Mouse (Mus musculus) neural tube, embryonic 13.5 days (tissue): ENCODE data around the gene Srebf1. TPM values are rescaled to one million over a fixed set of nuclear protein-coding genes. Genes with fewer than 3 reads are reported as not detected.

ENCODE experiments used
- ATAC-seq: fragments of 200-750 bp; cut with Nextera tagmentation; 2 replicates; pipeline ENCODE4 v1.8.0; 2017; ENCODE audit warnings: low read depth, mild to moderate bottlenecking, moderate TSS enrichment, moderate library complexity
- H3K27ac ChIP-seq: fragments of 300-500 bp; sonication (generic); replicated peaks from 2 replicates; pipeline ENCODE4 v1.5.1; 2015; ENCODE audit warnings: moderate library complexity, mild to moderate bottlenecking, inconsistent platforms
- H3K27me3 ChIP-seq: fragments of 300-500 bp; sonication (generic); 2 replicates; pipeline ENCODE4 v1.6.1; 2015; ENCODE audit warnings: mild to moderate bottlenecking, inconsistent platforms
- H3K36me3 ChIP-seq: fragments of 300-500 bp; sonication (generic); 2 replicates; pipeline ENCODE4 v1.6.1; 2015; ENCODE audit warnings: mild to moderate bottlenecking, inconsistent platforms
- H3K4me1 ChIP-seq: fragments of 300-500 bp; sonication (generic); replicated peaks from 2 replicates; pipeline ENCODE4 v1.6.1; 2015; ENCODE audit warnings: inconsistent platforms
- H3K4me2 ChIP-seq: fragments of 300-500 bp; sonication (generic); 2 replicates; pipeline ENCODE4 v1.6.1; 2015; ENCODE audit warnings: inconsistent platforms, mild to moderate bottlenecking, moderate library complexity
- H3K4me3 ChIP-seq: fragments of 300-500 bp; sonication (generic); 2 replicates; pipeline ENCODE4 v1.5.1; 2015; ENCODE audit warnings: mild to moderate bottlenecking, inconsistent platforms
- H3K9ac ChIP-seq: fragments of 300-500 bp; sonication (generic); 2 replicates; pipeline ENCODE4 v1.6.1; 2015; ENCODE audit warnings: moderate library complexity, mild to moderate bottlenecking, inconsistent platforms
- H3K9me3 ChIP-seq: fragments of 300-500 bp; sonication (generic); 2 replicates; pipeline ENCODE4 v1.6.1; 2016; ENCODE audit warnings: inconsistent platforms
- WGBS: fragments of 180-500 bp; shearing (Covaris S2); methylation state at CpG from one replicate; pipeline ENCODE4 v1.1.7; 2015; 5-methylcytosine and 5-hydroxymethylcytosine counted together
- polyA plus RNA-seq: library from polyadenylated mRNA; unstranded; fragments of >200 nt; fragmentation: Nextera tagmentation; extraction: Ambion mirVana; gene quantifications from 2 replicates; pipeline ENCODE4 v1.2.1, GENCODE M21; 2015

Srebf1 gene
- polyA plus RNA-seq, 1 experiment from 2014 or later = 38.5 TPM

DNA sequence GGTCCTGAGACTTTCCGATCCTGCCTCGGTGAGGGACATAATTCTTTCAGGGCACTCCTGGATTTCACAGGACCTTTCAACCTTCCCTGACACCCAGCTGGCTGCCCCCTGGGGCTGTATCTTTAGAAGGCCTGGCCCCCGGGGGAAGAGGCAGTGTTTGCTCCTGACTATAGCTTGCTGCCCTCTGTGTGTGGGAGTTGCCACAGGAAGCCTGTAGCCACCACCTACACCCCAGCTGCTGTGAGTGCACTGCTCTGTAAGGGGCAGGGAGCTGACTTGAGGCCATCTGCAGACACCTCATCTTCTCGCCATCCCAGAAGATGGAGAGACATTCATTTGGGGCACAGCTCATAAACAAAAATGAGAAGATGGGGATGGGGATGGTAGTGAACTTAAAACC lies 9.6 kb upstream of the Srebf1 start:
- WGBS = 30% methylated on average over 4 of the region's 4 CpGs
- no peak overlapping the region for H3K9ac ChIP-seq

DNA sequence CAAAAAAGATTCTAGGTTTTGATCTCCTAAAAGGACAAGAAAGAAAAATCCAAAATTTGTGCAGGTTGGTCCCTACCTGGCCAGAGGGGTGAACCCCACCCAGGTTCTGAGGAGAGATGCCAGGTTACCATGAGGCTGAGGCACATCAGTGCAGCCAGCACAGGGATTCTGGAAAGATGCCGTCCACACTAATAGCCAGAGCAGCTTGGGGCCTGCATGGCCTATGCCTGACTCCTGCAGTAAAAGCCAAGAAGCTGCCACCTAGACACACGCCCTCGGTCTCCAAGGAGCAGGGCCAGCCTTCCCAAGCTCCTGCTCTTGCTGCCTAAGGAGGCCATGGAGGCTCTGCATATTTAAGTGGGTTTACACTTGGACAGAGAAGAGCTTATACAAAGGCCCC lies 8.9 kb upstream of the Srebf1 start:
- Histone ChIP-seq H3K9me3 (no peaks in the 10 kb centered on the region), H3K27ac (no peak overlapping the region), H3K36me3 (peaks cover 31% of the 10 kb centered on the region), H3K4me2 (no peak overlapping the region), H3K9ac (no peak overlapping the region), H3K27me3 (no peaks in the 10 kb centered on the region), H3K4me1 (peaks cover 21% of the 10 kb centered on the region), H3K4me3 (no peak overlapping the region)
- WGBS = 62% methylated on average over 3 of the region's 3 CpGs
- ATAC-seq = no peak

More for the DNA sequence above, 9.6 kb upstream of the Srebf1 start:
- no peak overlapping the region for H3K4me2 ChIP-seq
- peaks cover 36% of the 10 kb centered on the region for H3K36me3 ChIP-seq
- H3K9me3 ChIP-seq = no peaks in the 10 kb centered on the region
- ATAC-seq = no peak
- H3K4me1 ChIP-seq = peaks cover 21% of the 10 kb centered on the region
- H3K27me3 ChIP-seq = no peaks in the 10 kb centered on the region
- no peak overlapping the region for H3K27ac ChIP-seq
- H3K4me3 ChIP-seq = no peak overlapping the region

DNA sequence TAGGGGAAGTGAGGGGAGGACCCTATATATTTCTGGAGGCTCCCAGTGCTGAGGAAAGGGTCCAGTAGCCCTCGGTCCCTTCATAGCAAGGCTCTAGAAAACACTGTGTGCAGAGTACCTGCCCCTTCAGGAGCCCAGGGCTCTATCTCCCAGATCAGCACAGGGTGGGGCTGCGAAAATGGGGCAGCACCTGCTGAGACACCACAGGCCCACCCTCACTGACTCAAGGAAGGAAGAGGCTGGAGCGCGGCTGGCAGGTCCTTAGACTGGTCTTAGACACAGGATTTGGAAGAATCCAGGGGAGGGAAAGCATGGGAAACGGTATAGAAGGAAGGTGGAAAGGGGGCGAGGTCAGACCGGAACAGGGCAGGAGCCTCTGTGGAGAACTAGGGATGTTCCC lies 8.1 kb upstream of the Srebf1 start:
- no peak overlapping the region for H3K4me2 ChIP-seq

DNA sequence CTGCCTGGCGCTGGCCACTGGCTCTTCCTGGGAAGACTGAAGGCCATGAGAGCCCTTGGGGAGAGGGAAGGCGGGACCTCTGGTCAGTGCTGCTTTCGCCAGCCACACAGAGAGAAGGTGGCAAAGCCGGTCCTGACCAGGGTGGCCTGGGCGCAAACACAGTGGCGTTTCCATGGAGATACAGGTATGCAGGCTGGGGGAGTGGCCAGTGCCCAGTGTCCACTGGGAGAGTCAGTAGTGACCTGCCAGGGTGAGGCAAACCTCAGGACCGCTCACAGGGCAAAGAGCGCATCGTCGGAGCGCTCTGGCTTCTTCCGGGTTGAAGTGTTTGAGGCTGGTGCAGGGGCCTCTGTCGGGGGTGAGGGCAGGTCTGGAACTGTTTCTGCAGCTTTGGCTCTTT lies 7.4 kb upstream of the Srebf1 start:
- peaks cover 24% of the 10 kb centered on the region for H3K36me3 ChIP-seq
- H3K9me3 ChIP-seq = no peaks in the 10 kb centered on the region
- peaks cover 21% of the 10 kb centered on the region for H3K4me1 ChIP-seq
- H3K9ac ChIP-seq = no peak overlapping the region
- no peak overlapping the region for H3K4me2 ChIP-seq
- no peak overlapping the region for H3K27ac ChIP-seq
- no peak overlapping the region for H3K4me3 ChIP-seq
- no peak for ATAC-seq
- no peaks in the 10 kb centered on the region for H3K27me3 ChIP-seq
- 79% methylated on average over 13 of the region's 13 CpGs for WGBS

More for the DNA sequence above, 8.1 kb upstream of the Srebf1 start:
- ATAC-seq = no peak
- WGBS = 85% methylated on average over 7 of the region's 7 CpGs
- peaks cover 21% of the 10 kb centered on the region for H3K4me1 ChIP-seq
- H3K27ac ChIP-seq = no peak overlapping the region
- H3K4me3 ChIP-seq = no peak overlapping the region
- no peak overlapping the region for H3K9ac ChIP-seq
- H3K27me3 ChIP-seq = no peaks in the 10 kb centered on the region
- H3K9me3 ChIP-seq = no peaks in the 10 kb centered on the region
- H3K36me3 ChIP-seq = peaks cover 29% of the 10 kb centered on the region

DNA sequence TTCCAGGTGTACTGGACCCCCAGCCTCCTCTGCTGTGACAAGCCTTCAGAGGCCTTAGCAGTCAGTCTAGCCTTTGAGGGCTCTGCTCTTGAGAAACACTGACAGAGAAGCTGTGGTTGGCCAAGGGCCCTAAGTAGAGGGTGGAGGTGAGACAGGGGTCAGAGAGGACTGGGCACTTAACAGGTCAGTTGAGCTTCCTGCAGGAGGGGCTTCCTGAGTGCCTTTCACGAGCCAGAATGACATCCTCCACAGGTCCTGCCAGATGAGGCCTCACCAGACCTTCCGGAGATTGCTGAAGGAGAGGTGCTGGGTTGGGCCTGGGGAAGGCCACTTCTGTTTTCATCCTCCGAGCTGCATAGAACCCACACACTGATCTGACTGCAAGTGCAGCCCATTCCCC lies 6.1 kb upstream of the Srebf1 start:
- H3K9ac ChIP-seq = no peak overlapping the region
- peaks cover 18% of the 10 kb centered on the region for H3K4me1 ChIP-seq
- H3K27me3 ChIP-seq = no peaks in the 10 kb centered on the region
- no peak overlapping the region for H3K4me2 ChIP-seq
- 77% methylated on average over 3 of the region's 3 CpGs for WGBS
- H3K4me3 ChIP-seq = no peak overlapping the region
- peaks cover 24% of the 10 kb centered on the region for H3K36me3 ChIP-seq
- no peak overlapping the region for H3K27ac ChIP-seq
- ATAC-seq = no peak
- no peaks in the 10 kb centered on the region for H3K9me3 ChIP-seq

DNA sequence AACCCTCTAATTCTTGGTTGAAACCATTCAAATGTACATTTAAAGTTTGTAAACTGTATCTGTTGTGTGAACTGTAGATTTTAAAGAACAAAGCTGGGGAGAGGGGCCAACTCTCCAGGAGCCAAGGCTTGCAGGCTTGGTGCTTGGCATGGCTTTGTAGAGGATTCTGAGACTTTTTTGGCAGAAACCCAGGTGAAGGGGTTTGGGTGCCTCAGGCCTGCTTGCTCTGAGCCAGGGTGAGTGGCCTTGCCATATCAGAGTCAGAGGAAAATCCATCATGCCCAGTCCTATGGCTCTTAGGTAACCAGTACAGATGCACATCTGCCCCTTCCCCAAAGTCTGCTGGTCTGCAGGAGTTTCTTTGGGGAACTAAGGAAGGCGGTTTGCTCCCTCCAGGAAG lies 3.5 kb upstream of the Srebf1 start:
- WGBS = 56% methylated on average over 1 of the region's 1 CpGs
- H3K4me2 ChIP-seq = no peak overlapping the region

DNA sequence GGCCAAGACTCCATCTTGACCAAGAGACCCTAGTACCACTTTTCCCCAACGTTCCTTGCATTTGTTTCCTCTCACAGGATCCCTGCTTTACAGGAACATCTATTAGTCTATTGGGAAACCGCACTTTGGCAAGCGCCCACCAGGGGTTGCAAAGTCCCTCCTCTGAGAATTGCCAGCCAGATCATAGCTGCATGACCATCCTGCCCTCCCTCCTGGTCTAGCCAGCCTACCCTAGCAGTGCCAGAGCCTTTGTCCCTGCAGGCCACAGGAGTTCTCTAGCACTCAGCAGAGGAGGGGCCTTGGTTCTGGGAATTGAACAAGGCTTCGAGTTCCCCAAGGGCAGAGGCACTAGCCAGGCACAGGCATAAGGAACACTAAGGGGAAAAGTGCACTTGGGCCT lies 2.3 kb upstream of the Srebf1 start:
- no peak for ATAC-seq
- Histone ChIP-seq H3K4me2 (no peak overlapping the region), H3K9ac (no peak overlapping the region), H3K4me3 (no peak overlapping the region), H3K27ac (no peak overlapping the region), H3K9me3 (no peaks in the 10 kb centered on the region), H3K27me3 (no peaks in the 10 kb centered on the region), H3K4me1 (peaks cover 24% of the 10 kb centered on the region), H3K36me3 (peaks cover 15% of the 10 kb centered on the region)
- WGBS = 53% methylated on average over 4 of the region's 4 CpGs

More for the DNA sequence above, 3.5 kb upstream of the Srebf1 start:
- Histone ChIP-seq H3K4me3 (no peak overlapping the region), H3K4me1 (peaks cover 15% of the 10 kb centered on the region), H3K9me3 (no peaks in the 10 kb centered on the region), H3K27ac (no peak overlapping the region), H3K9ac (no peak overlapping the region), H3K36me3 (peaks cover 24% of the 10 kb centered on the region), H3K27me3 (no peaks in the 10 kb centered on the region)
- no peak for ATAC-seq

DNA sequence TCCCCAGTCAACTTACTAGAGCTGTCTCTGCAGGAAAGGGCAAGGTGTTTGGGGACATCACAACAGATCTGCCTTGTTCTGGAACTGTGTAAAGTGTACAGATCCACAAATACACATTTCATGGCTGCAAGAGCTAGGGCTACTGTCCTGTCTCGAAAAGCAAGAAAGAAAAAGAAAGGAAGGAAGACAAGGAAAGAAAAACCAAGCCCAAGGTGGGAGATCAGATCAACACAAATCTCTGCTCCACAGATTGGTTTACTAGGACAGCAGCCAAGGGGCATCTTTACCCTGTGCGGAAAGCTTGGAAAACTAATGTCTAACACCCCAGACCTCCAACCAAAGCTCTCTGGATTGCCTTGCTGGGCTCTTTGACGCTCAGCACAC lies 304 bp downstream of the Srebf1 start:
- H3K9ac ChIP-seq = no peak overlapping the region
- no peak for ATAC-seq

DNA sequence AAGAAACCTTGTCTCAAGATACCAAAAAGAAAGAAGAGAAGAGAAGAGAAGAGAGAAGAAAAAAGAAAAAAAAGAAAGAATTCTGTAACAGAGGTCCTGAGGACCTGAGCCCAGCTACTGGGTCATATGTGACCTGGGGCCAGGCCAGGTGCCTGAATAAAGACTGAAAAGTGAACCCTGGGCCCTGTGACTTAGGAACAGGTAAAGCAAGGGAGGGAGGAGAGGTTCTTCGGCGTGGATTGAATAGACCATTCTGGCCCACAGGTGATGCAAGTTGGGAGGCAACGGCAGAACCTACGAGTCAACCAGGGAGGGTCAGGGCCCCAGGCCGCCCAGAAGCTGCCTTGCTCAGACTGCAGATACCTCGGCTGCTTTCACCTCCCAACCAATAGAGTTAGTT lies 956 bp downstream of the Srebf1 start:
- no peak for ATAC-seq
- Histone ChIP-seq H3K9ac (no peak overlapping the region), H3K4me3 (no peak overlapping the region), H3K27ac (no peak overlapping the region), H3K36me3 (no peaks in the 10 kb centered on the region), H3K4me1 (peaks cover 49% of the 10 kb centered on the region), H3K27me3 (no peaks in the 10 kb centered on the region), H3K9me3 (no peaks in the 10 kb centered on the region), H3K4me2 (no peak overlapping the region)
- WGBS = 85% methylated on average over 6 of the region's 6 CpGs

More for the DNA sequence above, 304 bp downstream of the Srebf1 start:
- no peaks in the 10 kb centered on the region for H3K27me3 ChIP-seq
- no peak overlapping the region for H3K27ac ChIP-seq
- peaks cover 42% of the 10 kb centered on the region for H3K4me1 ChIP-seq
- 58% methylated on average over 3 of the region's 3 CpGs for WGBS
- peak overlapping the region; percentile 63 for H3K4me2 ChIP-seq
- no peaks in the 10 kb centered on the region for H3K9me3 ChIP-seq
- no peaks in the 10 kb centered on the region for H3K36me3 ChIP-seq
- peak overlapping the region; percentile 33 for H3K4me3 ChIP-seq

DNA sequence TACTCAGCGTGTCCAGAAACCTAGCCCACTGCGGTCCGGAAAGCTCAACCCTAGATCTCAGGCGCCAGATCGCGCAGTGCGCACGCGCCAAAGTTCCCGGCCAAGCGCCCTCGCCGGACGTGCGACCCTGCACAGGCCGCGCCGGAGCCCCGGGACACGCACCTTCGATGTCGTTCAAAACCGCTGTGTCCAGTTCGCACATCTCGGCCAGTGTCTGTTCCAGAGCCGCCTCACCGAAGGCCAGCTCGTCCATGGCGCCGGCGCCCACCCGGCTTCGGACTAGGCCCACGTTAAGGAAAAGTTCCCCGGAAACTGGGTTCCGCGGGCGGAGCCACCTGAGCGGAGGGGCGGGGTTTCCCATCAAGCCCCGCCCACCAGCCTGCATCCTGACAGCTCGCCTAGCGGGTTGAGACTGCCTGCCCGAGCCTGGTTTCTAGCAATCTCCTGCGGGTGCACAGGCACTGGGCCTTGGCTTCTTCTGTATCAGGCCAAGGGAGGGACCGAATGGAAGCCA lies 2.0 kb downstream of the Srebf1 start:
- Histone ChIP-seq H3K9me3 (no peaks in the 10 kb centered on the region), H3K4me3 (peak overlapping the region; percentile 58), H3K9ac (peak overlapping the region; percentile 71), H3K36me3 (no peaks in the 10 kb centered on the region), H3K4me1 (peaks cover 52% of the 10 kb centered on the region), H3K27me3 (no peaks in the 10 kb centered on the region), H3K27ac (peak overlapping the region; percentile 53), H3K4me2 (peak overlapping the region; percentile 67)
- peak; percentile 79 for ATAC-seq
- WGBS = under 1% methylated on average over 46 of the region's 46 CpGs

DNA sequence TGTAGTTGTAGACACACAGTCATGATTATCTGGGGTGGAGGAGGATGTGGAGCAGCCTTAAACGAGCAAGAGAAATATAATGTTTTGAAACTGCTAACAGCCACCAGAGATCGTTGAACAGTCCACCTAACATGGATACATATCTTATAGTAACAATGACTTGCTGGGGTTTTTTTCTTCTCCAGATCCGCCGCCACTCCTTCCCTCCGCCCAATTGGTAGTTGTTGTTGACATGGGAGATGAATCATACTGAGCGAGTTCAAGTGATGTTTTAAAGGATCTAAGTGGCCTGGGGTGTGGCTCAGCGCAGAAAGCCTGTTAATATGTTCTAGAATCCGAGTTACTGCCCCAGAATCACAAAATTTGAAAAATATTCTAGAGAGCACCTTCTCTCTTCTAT lies 2.8 kb downstream of the Srebf1 start:
- H3K4me2 ChIP-seq = peak overlapping the region; percentile 67
- ATAC-seq = no peak
- no peaks in the 10 kb centered on the region for H3K36me3 ChIP-seq
- peak overlapping the region; percentile 71 for H3K9ac ChIP-seq
- H3K27me3 ChIP-seq = no peaks in the 10 kb centered on the region
- peak overlapping the region; percentile 58 for H3K4me3 ChIP-seq
- H3K9me3 ChIP-seq = no peaks in the 10 kb centered on the region
- 53% methylated on average over 8 of the region's 8 CpGs for WGBS
- H3K27ac ChIP-seq = peak overlapping the region; percentile 53; the same call in 1 of the 2 replicates
- peaks cover 52% of the 10 kb centered on the region for H3K4me1 ChIP-seq

DNA sequence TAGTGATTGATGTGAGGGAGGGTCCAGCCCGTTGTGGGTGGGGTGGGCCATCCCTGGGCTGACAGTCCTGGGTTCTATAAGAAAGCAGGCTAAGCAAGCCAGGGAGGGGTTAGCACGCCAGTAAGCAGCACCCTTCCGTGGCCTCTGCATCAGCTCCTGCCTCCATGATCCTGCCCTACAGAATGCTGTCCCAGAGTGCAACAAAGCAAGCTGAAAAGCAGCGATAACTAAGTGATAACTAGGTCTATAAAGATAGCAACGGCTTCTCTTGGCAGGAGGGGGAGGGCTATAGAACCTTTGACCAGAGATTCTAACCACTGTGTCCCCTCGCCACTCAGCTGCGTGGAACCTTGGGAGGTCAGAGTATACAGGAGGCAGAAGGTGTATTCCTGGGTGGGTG lies 4.9 kb downstream of the Srebf1 start:
- 87% methylated on average over 7 of the region's 7 CpGs for WGBS
- Histone ChIP-seq H3K4me2 (no peak overlapping the region), H3K9me3 (no peaks in the 10 kb centered on the region), H3K27me3 (no peaks in the 10 kb centered on the region), H3K27ac (no peak overlapping the region), H3K9ac (no peak overlapping the region), H3K36me3 (no peaks in the 10 kb centered on the region), H3K4me3 (no peak overlapping the region), H3K4me1 (peaks cover 53% of the 10 kb centered on the region)
- ATAC-seq = no peak

DNA sequence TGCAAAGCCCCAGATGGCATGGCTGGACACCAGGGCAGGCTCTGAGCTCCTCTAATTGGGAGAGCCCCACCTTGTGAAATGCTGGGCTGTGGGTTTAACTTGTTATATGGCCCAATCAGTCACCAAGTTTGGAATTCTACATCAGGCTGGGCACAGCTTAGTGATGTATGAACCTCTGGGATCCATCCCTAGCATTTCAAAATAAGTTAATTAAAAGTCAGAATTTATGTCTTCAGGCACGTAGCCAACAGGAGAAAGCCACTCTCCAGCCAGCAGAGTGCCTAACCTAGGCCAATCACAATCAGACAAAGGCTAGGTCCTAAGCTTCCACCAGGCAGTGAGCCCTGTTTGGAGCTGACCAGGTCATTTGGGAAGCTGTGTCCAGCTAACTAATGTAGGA lies 5.7 kb downstream of the Srebf1 start:
- no peaks in the 10 kb centered on the region for H3K36me3 ChIP-seq
- WGBS = 74% methylated on average over 1 of the region's 1 CpGs
- H3K4me1 ChIP-seq = peaks cover 58% of the 10 kb centered on the region
- no peaks in the 10 kb centered on the region for H3K27me3 ChIP-seq
- no peak overlapping the region for H3K4me3 ChIP-seq
- no peaks in the 10 kb centered on the region for H3K9me3 ChIP-seq
- ATAC-seq = no peak
- H3K27ac ChIP-seq = 0 out of 2 replicates have a peak overlapping the region, but pooled peaks have one; percentile 9
- no peak overlapping the region for H3K4me2 ChIP-seq
- H3K9ac ChIP-seq = no peak overlapping the region
